Mouse (Mus musculus): ENCODE measurements at regions not wholly inside any gene's neighbourhood (a gene's known extent, or its start where the extent isn't known, plus 50 kb on each side); places are given as distances from the start of the nearest gene placed in this dataset.

GRCm38 (mm10) chr11:79881812-79882211 is 80.4 kb downstream of the Utp6 start:
- H3K27me3 ChIP-seq (ENCODE audit: control insufficient read depth, insufficient read depth, low read length, poor library complexity, severe bottlenecking), result no peaks in the 10 kb centered on the region
- no peak for DNase-seq (ENCODE audit: low read depth, low spot score)
- no peaks in the 10 kb centered on the region for H3K36me3 ChIP-seq (ENCODE audit: control insufficient read depth, insufficient read depth, low read length, poor library complexity, severe bottlenecking)

DNA sequence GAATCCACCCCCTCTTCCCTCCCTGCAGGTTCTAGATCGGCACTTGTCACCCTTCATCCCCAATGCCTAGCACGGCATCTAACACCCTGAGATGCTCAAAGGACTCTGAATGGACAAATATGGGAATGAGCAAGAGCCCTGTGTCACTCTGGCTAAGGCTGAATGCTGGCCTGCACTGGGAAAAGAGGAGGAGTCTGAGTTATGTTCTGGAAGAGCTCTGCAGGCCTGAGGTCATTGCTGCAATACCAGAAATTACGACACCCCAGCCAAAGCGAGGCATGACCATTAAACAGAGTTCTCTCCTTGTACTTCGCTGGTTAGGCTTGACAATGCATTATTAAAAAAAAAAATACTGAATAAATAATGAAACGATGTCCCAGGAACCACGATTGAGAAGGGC is 84.1 kb downstream of the Utp6 start:
- H3K27me3 ChIP-seq (ENCODE audit: control insufficient read depth, insufficient read depth, low read length, poor library complexity, severe bottlenecking), result no peaks in the 10 kb centered on the region
- H3K36me3 ChIP-seq (ENCODE audit: control insufficient read depth, insufficient read depth, low read length, poor library complexity, severe bottlenecking), result no peaks in the 10 kb centered on the region
- no peak for DNase-seq (ENCODE audit: low read depth, low spot score)

- DNase-seq (ENCODE audit: low read depth, low spot score), result no peak
- H3K36me3 ChIP-seq (ENCODE audit: control insufficient read depth, insufficient read depth, low read length, poor library complexity, severe bottlenecking), result no peaks in the 10 kb centered on the region
Measured at GRCm38 (mm10) chr11:79877184-79877745, 84.9 kb downstream of the Utp6 start.

DNA sequence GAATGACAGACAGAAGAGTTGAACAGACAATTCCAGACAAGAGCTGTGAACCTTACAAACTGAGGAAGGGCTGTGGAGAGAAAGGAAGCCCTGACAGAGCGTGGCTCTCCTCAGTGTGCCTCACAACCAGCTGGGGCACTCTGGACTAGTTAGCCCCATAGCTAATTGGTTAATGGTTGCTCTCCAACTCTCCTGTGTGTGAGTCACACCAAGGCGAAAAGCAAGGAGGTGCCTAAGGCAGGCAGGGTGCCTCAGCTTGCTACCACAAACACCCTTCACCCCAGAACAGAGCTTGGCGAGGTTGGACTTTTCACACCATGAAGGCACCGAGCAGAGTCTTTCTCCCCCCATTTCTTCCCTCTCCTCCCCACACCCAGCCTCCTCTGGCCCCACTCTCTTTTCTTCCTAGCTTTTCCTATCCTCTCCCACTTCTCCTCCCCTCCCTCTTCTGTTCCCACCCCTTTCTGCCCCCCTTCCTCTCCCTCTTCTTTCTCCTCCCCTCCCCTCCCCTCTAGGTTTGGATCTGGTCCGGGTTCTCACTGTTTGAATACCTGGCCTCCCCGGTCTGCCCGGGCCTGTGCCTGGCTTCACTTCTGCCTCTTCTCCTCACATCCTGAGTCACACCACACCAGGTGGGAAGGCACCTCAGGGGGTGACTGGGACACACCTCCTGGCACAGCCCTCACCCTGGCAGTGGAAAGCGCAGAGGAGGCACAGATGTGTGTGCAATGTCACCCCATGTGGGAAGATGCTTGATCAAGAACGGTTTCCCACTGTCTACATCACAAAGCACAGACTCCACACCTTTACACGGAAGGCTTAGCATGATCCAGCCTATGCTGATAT is 90.2 kb downstream of the Utp6 start:
- Histone ChIP-seq H3K27me3 (ENCODE audit: control insufficient read depth, insufficient read depth, low read length, poor library complexity, severe bottlenecking) (no peaks in the 10 kb centered on the region), H3K36me3 (ENCODE audit: control insufficient read depth, insufficient read depth, low read length, poor library complexity, severe bottlenecking) (no peaks in the 10 kb centered on the region)

More at GRCm38 (mm10) chr11:79877184-79877745, 84.9 kb downstream of the Utp6 start:
- H3K27me3 ChIP-seq (ENCODE audit: control insufficient read depth, insufficient read depth, low read length, poor library complexity, severe bottlenecking), result no peaks in the 10 kb centered on the region

GRCm38 (mm10) chr11:79870189-79870588 is 92.0 kb downstream of the Utp6 start:
- Histone ChIP-seq H3K27me3 (ENCODE audit: control insufficient read depth, insufficient read depth, low read length, poor library complexity, severe bottlenecking) (no peaks in the 10 kb centered on the region), H3K36me3 (ENCODE audit: control insufficient read depth, insufficient read depth, low read length, poor library complexity, severe bottlenecking) (no peaks in the 10 kb centered on the region)
- DNase-seq (ENCODE audit: low read depth, low spot score), result no peak

More for the DNA sequence above, 90.2 kb downstream of the Utp6 start:
- no peak for DNase-seq (ENCODE audit: low read depth, low spot score)

- Histone ChIP-seq H3K27me3 (ENCODE audit: control insufficient read depth, insufficient read depth, low read length, poor library complexity, severe bottlenecking) (no peaks in the 10 kb centered on the region), H3K36me3 (ENCODE audit: control insufficient read depth, insufficient read depth, low read length, poor library complexity, severe bottlenecking) (no peaks in the 10 kb centered on the region)
- no peak for DNase-seq (ENCODE audit: low read depth, low spot score)
Measured at GRCm38 (mm10) chr11:79869009-79869408, 93.2 kb downstream of the Utp6 start.

DNA sequence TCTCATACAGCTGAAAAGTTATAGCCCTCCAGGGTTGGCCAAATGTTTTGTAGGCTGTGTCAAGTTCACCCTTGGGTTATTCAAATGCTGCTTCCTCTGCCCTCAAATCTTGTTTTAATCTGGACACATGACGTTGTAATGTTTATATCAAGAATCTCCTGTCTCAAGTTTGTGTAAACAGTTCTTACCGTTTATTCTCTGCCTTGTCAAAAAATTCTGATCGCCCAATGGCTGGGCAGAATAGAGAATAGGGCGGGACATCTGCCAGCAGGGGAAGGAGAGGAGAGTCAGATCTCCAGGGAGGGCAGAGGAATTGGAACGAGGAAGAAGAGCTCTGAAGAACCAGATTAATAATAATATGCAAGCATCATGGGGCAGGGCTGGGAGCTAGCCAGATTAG is 97.4 kb downstream of the Utp6 start:
- DNase-seq (ENCODE audit: low read depth, low spot score), result no peak
- no peaks in the 10 kb centered on the region for H3K27me3 ChIP-seq (ENCODE audit: control insufficient read depth, insufficient read depth, low read length, poor library complexity, severe bottlenecking)
- no peaks in the 10 kb centered on the region for H3K36me3 ChIP-seq (ENCODE audit: control insufficient read depth, insufficient read depth, low read length, poor library complexity, severe bottlenecking)

GRCm38 (mm10) chr11:79863487-79864175 is 98.6 kb downstream of the Utp6 start:
- H3K36me3 ChIP-seq (ENCODE audit: control insufficient read depth, insufficient read depth, low read length, poor library complexity, severe bottlenecking), result no peaks in the 10 kb centered on the region
- DNase-seq (ENCODE audit: low read depth, low spot score), result no peak

DNA sequence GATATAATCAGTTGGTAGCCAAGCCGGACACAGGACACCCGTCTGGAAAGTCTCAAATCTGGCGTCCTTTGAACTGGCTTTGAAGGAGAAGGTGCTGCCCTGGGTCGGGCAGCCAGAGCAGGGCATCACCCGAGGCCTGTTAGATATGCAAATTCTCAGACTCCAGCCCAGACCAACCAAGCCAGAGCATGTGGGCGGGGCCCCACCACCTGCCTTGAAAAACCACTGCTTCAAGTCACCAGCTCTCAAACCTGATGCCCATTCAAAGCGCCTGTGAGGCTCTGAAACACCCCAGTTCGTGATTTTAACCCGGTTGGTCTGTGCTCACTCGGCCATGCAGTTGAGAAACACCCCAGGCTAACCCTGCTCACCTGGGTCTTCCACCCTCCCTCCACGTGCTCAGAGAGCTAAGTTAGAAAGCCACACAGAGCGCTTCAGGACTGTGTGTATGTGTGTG is 101.6 kb downstream of the Utp6 start:
- Histone ChIP-seq H3K36me3 (ENCODE audit: control insufficient read depth, insufficient read depth, low read length, poor library complexity, severe bottlenecking) (no peaks in the 10 kb centered on the region), H3K27me3 (ENCODE audit: control insufficient read depth, insufficient read depth, low read length, poor library complexity, severe bottlenecking) (no peaks in the 10 kb centered on the region; the same call in 1 of the 2 replicates)
- peak; percentile 14 for DNase-seq (ENCODE audit: low read depth, low spot score)

More at GRCm38 (mm10) chr11:79863487-79864175, 98.6 kb downstream of the Utp6 start:
- H3K27me3 ChIP-seq (ENCODE audit: control insufficient read depth, insufficient read depth, low read length, poor library complexity, severe bottlenecking), result no peaks in the 10 kb centered on the region

DNA sequence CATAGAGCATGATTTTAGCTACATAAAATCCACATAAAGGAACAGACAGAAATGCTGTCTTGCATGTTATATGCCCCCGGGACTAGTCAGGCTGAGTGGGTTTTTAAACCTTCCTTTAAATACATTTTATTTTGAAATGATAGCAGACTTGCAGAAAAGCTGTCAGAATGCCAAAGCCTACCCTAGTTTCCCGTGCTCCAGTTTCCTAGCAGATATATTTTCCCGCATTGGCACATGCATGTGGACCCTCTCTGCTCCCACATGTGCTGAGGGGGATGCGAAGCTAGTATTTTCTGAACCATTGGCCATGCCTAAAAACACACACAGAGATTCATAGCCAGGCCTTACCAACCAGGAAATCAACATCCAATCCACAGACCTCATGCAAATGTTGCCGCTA is 105.8 kb downstream of the Utp6 start:
- Histone ChIP-seq H3K27me3 (ENCODE audit: control insufficient read depth, insufficient read depth, low read length, poor library complexity, severe bottlenecking) (no peaks in the 10 kb centered on the region; the same call in 1 of the 2 replicates), H3K36me3 (ENCODE audit: control insufficient read depth, insufficient read depth, low read length, poor library complexity, severe bottlenecking) (no peaks in the 10 kb centered on the region)
- DNase-seq (ENCODE audit: low read depth, low spot score), result no peak

DNA sequence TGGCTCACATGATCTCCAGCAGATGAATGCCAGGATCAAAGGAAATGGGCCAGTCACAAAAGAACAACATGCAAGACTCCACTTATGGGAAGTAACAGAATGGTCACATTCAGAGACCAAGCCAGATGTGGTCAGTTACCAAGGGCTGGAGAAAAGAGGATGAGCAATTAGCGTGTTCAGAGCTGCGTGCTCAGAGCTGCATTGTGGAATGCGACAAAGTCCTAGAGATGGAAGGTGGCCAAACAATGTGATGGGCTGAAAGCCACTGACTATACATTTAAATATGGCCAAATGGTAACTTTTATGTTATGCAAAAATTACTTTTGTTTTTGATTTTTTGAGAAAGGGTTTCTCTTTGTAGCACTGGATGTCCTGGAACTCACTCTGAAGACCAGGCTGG is 112.6 kb downstream of the Utp6 start:
- Histone ChIP-seq H3K36me3 (ENCODE audit: control insufficient read depth, insufficient read depth, low read length, poor library complexity, severe bottlenecking) (no peaks in the 10 kb centered on the region), H3K27me3 (ENCODE audit: control insufficient read depth, insufficient read depth, low read length, poor library complexity, severe bottlenecking) (no peaks in the 10 kb centered on the region)
- no peak for DNase-seq (ENCODE audit: low read depth, low spot score)

DNA sequence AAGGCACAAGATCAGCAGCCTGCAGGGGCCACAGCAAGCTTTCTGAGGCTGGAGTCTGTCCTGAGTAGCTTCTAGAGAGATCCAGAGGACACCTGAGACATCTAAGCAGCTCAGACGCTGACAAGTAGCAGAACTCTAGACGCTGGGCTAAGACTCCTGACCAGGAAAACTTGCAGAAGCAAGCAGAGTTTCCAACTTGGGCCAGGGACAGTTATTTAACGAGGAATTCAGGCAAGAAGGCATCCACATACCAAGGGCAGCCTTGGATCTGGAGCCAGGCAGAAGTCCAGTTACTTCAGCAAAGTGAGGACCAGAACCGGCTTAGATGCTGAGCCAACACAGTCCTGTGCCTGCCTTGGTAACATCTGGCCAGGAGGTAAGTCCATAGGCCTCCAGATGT is 117.8 kb downstream of the Utp6 start:
- DNase-seq (ENCODE audit: low read depth, low spot score), result no peak
- Histone ChIP-seq H3K36me3 (ENCODE audit: control insufficient read depth, insufficient read depth, low read length, poor library complexity, severe bottlenecking) (no peaks in the 10 kb centered on the region), H3K27me3 (ENCODE audit: control insufficient read depth, insufficient read depth, low read length, poor library complexity, severe bottlenecking) (no peaks in the 10 kb centered on the region)

DNA sequence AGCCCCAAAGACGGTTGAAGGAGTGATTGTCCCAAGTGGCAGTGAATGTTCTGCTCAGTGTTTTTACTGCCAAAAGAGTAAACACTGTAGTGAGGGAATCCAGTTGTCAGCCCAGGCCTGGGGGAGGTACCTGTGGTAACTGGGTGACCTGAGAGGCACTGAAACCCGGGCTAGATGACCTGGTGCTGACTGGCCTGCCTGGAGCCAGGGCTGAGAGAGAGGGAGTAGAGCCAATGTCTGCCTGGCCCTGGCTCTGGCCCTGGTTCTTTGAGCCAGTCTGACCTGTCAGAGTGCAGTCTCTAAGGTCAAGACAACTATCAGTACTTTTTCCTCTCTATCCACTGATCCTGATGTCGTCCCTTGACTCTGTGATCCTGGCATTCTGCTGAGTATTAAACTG is 119.2 kb downstream of the Utp6 start:
- no peaks in the 10 kb centered on the region for H3K36me3 ChIP-seq (ENCODE audit: control insufficient read depth, insufficient read depth, low read length, poor library complexity, severe bottlenecking)
- no peaks in the 10 kb centered on the region for H3K27me3 ChIP-seq (ENCODE audit: control insufficient read depth, insufficient read depth, low read length, poor library complexity, severe bottlenecking)
- no peak for DNase-seq (ENCODE audit: low read depth, low spot score)

GRCm38 (mm10) chr11:79839973-79840372 is 122.2 kb downstream of the Utp6 start:
- H3K27me3 ChIP-seq (ENCODE audit: control insufficient read depth, insufficient read depth, low read length, poor library complexity, severe bottlenecking), result no peaks in the 10 kb centered on the region
- DNase-seq (ENCODE audit: low read depth, low spot score), result no peak

DNA sequence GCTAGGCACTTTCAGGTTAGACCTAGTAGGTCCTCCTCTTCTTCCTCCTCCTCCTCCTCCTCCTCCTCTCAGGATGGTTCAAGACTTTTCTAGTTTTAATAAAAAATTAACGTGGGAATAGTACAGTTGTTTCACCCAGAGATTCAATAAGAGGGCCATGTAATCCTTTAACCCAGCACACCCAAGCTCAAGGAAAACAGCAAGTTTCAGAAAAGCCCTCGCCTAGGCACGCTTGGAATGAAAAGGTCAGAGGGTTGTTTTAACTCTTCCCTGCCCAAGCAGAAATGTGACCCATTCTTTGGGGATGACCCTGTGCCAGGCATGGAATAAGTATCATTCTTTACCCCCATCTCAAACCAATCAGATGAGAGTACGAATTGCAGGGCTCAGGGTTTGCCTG is 124.1 kb downstream of the Utp6 start:
- Histone ChIP-seq H3K36me3 (ENCODE audit: control insufficient read depth, insufficient read depth, low read length, poor library complexity, severe bottlenecking) (no peaks in the 10 kb centered on the region), H3K27me3 (ENCODE audit: control insufficient read depth, insufficient read depth, low read length, poor library complexity, severe bottlenecking) (no peaks in the 10 kb centered on the region)
- DNase-seq (ENCODE audit: low read depth, low spot score), result no peak

More at GRCm38 (mm10) chr11:79839973-79840372, 122.2 kb downstream of the Utp6 start:
- no peaks in the 10 kb centered on the region for H3K36me3 ChIP-seq (ENCODE audit: control insufficient read depth, insufficient read depth, low read length, poor library complexity, severe bottlenecking)

All from splenic B cell, adult 2 months (primary cell).